Mouse (Mus musculus): ENCODE measurements at regions not wholly inside any gene's neighbourhood (a gene's known extent, or its start where the extent isn't known, plus 50 kb on each side); places are given as distances from the start of the nearest gene placed in this dataset.

- no peak for TF ChIP-seq EP300 (IDR thresholded peaks at IDR 0.05; ENCODE audit: low read depth in 1 of 2, low read length in 2 of 2)
- no peak for TF ChIP-seq GABPA (IDR thresholded peaks at IDR 0.05; ENCODE audit: low read depth, low read length)
- no peak for TF ChIP-seq MYB (IDR thresholded peaks at IDR 0.05; ENCODE audit: low read depth, low read length)
- TF ChIP-seq TCF12 (IDR thresholded peaks at IDR 0.05; ENCODE audit: low read depth, low read length), result no peak
Measured at GRCm38 (mm10) chr4:20844570-20844969, 841.2 kb downstream of the Prdm13 start.

Measured in MEL (cell line).